Mouse (Mus musculus): ENCODE measurements at regions not wholly inside any gene's neighbourhood (a gene's known extent, or its start where the extent isn't known, plus 50 kb on each side); places are given as distances from the start of the nearest gene placed in this dataset.

- Histone ChIP-seq H3K27ac (ENCODE audit: insufficient read depth, low read depth, low read length) (no peak overlapping the region), H3K27me3 (ENCODE audit: control insufficient read depth, insufficient read depth, low read length) (no peaks in the 10 kb centered on the region), H3K36me3 (ENCODE audit: control insufficient read depth, insufficient read depth, low read length) (no peaks in the 10 kb centered on the region), H3K4me3 (ENCODE audit: low read depth, low read length) (no peak overlapping the region), H3K4me1 (ENCODE audit: control insufficient read depth, insufficient read depth, insufficient read length, low read length) (no peaks in the 10 kb centered on the region)
- TF ChIP-seq POLR2A (IDR thresholded peaks at IDR 0.05; ENCODE audit: low read depth, low read length) = no peak
- no peak for TF ChIP-seq CTCF (IDR thresholded peaks at IDR 0.05; ENCODE audit: extremely low read depth, insufficient read length, insufficient replicate concordance, low read depth, low read length)
- WGBS = 73% methylated on average over 3 of the region's 3 CpGs
These were observed 147.7 kb downstream of the Dusp6 start for GRCm38 (mm10) chr10:99410754-99411153.

GRCm38 (mm10) chr10:99413455-99413854, 150.4 kb downstream of the Dusp6 start:
- H3K27me3 ChIP-seq (ENCODE audit: control insufficient read depth, insufficient read depth, low read length) = no peaks in the 10 kb centered on the region
- 64% methylated on average over 3 of the region's 3 CpGs for WGBS
- H3K4me3 ChIP-seq (ENCODE audit: low read depth, low read length) = no peak overlapping the region
- H3K36me3 ChIP-seq (ENCODE audit: control insufficient read depth, insufficient read depth, low read length) = no peaks in the 10 kb centered on the region
- TF ChIP-seq CTCF (IDR thresholded peaks at IDR 0.05; ENCODE audit: extremely low read depth, insufficient read length, insufficient replicate concordance, low read depth, low read length) (no peak), POLR2A (IDR thresholded peaks at IDR 0.05; ENCODE audit: low read depth, low read length) (no peak)
- H3K27ac ChIP-seq (ENCODE audit: insufficient read depth, low read depth, low read length) = no peak overlapping the region
- H3K4me1 ChIP-seq (ENCODE audit: control insufficient read depth, insufficient read depth, insufficient read length, low read length) = peaks cover 2% of the 10 kb centered on the region; the same call in 1 of the 2 replicates

GRCm38 (mm10) chr10:99416271-99416670, 153.2 kb downstream of the Dusp6 start:
- Histone ChIP-seq H3K27me3 (ENCODE audit: control insufficient read depth, insufficient read depth, low read length) (no peaks in the 10 kb centered on the region), H3K4me1 (ENCODE audit: control insufficient read depth, insufficient read depth, insufficient read length, low read length) (peaks cover 2% of the 10 kb centered on the region; the same call in 1 of the 2 replicates), H3K27ac (ENCODE audit: insufficient read depth, low read depth, low read length) (no peak overlapping the region), H3K36me3 (ENCODE audit: control insufficient read depth, insufficient read depth, low read length) (no peaks in the 10 kb centered on the region), H3K4me3 (ENCODE audit: low read depth, low read length) (no peak overlapping the region)
- TF ChIP-seq POLR2A (IDR thresholded peaks at IDR 0.05; ENCODE audit: low read depth, low read length) = no peak
- no peak for TF ChIP-seq CTCF (IDR thresholded peaks at IDR 0.05; ENCODE audit: extremely low read depth, insufficient read length, insufficient replicate concordance, low read depth, low read length)
- WGBS = 55% methylated on average over 8 of the region's 8 CpGs

- WGBS = 62% methylated on average over 3 of the region's 3 CpGs
- Histone ChIP-seq H3K36me3 (ENCODE audit: control insufficient read depth, insufficient read depth, low read length) (no peaks in the 10 kb centered on the region), H3K27ac (ENCODE audit: insufficient read depth, low read depth, low read length) (no peak overlapping the region), H3K27me3 (ENCODE audit: control insufficient read depth, insufficient read depth, low read length) (no peaks in the 10 kb centered on the region), H3K4me3 (ENCODE audit: low read depth, low read length) (no peak overlapping the region), H3K4me1 (ENCODE audit: control insufficient read depth, insufficient read depth, insufficient read length, low read length) (peaks cover 2% of the 10 kb centered on the region; the same call in 1 of the 2 replicates)
- TF ChIP-seq POLR2A (IDR thresholded peaks at IDR 0.05; ENCODE audit: low read depth, low read length) (no peak), CTCF (IDR thresholded peaks at IDR 0.05; ENCODE audit: extremely low read depth, insufficient read length, insufficient replicate concordance, low read depth, low read length) (no peak)
These were observed 154.0 kb downstream of the Dusp6 start for GRCm38 (mm10) chr10:99416896-99417479.

- H3K27me3 ChIP-seq (ENCODE audit: control insufficient read depth, insufficient read depth, low read length) = no peaks in the 10 kb centered on the region
- H3K4me3 ChIP-seq (ENCODE audit: low read depth, low read length) = no peak overlapping the region
- H3K4me1 ChIP-seq (ENCODE audit: control insufficient read depth, insufficient read depth, insufficient read length, low read length) = peaks cover 2% of the 10 kb centered on the region; the same call in 1 of the 2 replicates
- no peaks in the 10 kb centered on the region for H3K36me3 ChIP-seq (ENCODE audit: control insufficient read depth, insufficient read depth, low read length)
- H3K27ac ChIP-seq (ENCODE audit: insufficient read depth, low read depth, low read length) = no peak overlapping the region
- TF ChIP-seq POLR2A (IDR thresholded peaks at IDR 0.05; ENCODE audit: low read depth, low read length) (no peak), CTCF (IDR thresholded peaks at IDR 0.05; ENCODE audit: extremely low read depth, insufficient read length, insufficient replicate concordance, low read depth, low read length) (no peak)
- 64% methylated on average over 7 of the region's 7 CpGs for WGBS
These were observed 154.6 kb downstream of the Dusp6 start for GRCm38 (mm10) chr10:99417591-99417990.

GRCm38 (mm10) chr10:99418497-99418896, 155.5 kb downstream of the Dusp6 start:
- H3K4me1 ChIP-seq (ENCODE audit: control insufficient read depth, insufficient read depth, insufficient read length, low read length) = peaks cover 2% of the 10 kb centered on the region; the same call in 1 of the 2 replicates
- no peak overlapping the region for H3K4me3 ChIP-seq (ENCODE audit: low read depth, low read length)
- H3K27ac ChIP-seq (ENCODE audit: insufficient read depth, low read depth, low read length) = no peak overlapping the region
- H3K36me3 ChIP-seq (ENCODE audit: control insufficient read depth, insufficient read depth, low read length) = no peaks in the 10 kb centered on the region
- no peaks in the 10 kb centered on the region for H3K27me3 ChIP-seq (ENCODE audit: control insufficient read depth, insufficient read depth, low read length)
- TF ChIP-seq POLR2A (IDR thresholded peaks at IDR 0.05; ENCODE audit: low read depth, low read length) (no peak), CTCF (IDR thresholded peaks at IDR 0.05; ENCODE audit: extremely low read depth, insufficient read length, insufficient replicate concordance, low read depth, low read length) (no peak)

DNA sequence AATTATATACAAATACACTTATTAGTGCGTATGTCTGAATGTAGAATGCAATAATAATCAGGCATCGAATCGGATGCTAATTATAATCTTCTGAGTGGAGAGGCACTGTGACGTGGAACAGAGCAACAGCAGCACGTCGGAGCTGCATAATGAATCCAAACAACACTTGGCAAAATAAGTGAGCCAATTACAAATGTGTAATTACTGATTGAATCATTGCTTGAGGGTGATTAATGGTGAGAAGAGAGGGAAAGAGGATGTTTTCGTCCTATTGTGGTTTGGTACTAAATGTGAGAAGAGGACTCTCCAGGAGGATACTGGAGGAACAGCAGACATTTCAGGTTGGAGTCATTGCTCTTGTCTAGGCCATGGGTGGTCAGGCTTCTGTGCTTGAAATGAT, 156.5 kb downstream of the Dusp6 start:
- WGBS = 79% methylated on average over 7 of the region's 7 CpGs

More for the DNA sequence above, 156.5 kb downstream of the Dusp6 start:
- H3K27ac ChIP-seq (ENCODE audit: insufficient read depth, low read depth, low read length) = no peak overlapping the region
- H3K27me3 ChIP-seq (ENCODE audit: control insufficient read depth, insufficient read depth, low read length) = no peaks in the 10 kb centered on the region
- no peaks in the 10 kb centered on the region for H3K36me3 ChIP-seq (ENCODE audit: control insufficient read depth, insufficient read depth, low read length)
- peaks cover 2% of the 10 kb centered on the region; the same call in 1 of the 2 replicates for H3K4me1 ChIP-seq (ENCODE audit: control insufficient read depth, insufficient read depth, insufficient read length, low read length)
- no peak overlapping the region for H3K4me3 ChIP-seq (ENCODE audit: low read depth, low read length)
- TF ChIP-seq CTCF (IDR thresholded peaks at IDR 0.05; ENCODE audit: extremely low read depth, insufficient read length, insufficient replicate concordance, low read depth, low read length) (no peak), POLR2A (IDR thresholded peaks at IDR 0.05; ENCODE audit: low read depth, low read length) (no peak)

Measured in small intestine, adult 2 months (tissue).